Mouse (Mus musculus) spleen, adult 2 months (tissue): ENCODE results near the gene Plekhm2.

Experiments
- CTCF ChIP-seq: fragments of 200-500 bp; IDR thresholded peaks from 2 replicates; pipeline ENCODE4 v1.5.1; 2011; ENCODE audit warnings: mild to moderate bottlenecking, inconsistent platforms; ENCODE audit not compliant: insufficient read depth, insufficient read length, insufficient replicate concordance; ENCODE audit errors: extremely low read depth
- POLR2A ChIP-seq: fragments of 200-500 bp; IDR thresholded peaks from 2 replicates; pipeline ENCODE4 v1.6.1; 2011; ENCODE audit warnings: low read depth, low read length, inconsistent platforms

DNA sequence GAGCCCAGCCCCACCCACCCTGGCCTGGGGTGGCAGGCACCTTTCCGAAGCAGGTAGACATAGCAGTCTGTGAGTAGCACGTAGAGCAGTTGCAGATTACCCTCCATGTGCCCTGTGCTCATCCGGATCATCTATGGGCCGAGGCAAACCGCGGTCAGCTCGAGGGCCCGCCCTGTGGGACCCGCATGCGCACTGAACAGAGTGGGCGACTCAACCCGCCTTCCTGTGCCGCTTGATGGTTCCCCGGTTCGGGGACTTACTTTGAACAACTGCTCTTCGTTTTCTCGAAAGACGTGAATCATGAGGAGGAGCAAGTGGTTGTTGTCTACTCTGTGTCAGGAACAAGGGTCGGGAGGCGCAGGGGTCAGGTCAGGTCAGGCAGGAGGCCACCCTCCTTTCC lies 33.4 kb downstream of the Plekhm2 start:
- TF ChIP-seq POLR2A (no peak), CTCF (no peak)
